Mouse (Mus musculus): Measurements from ENCODE around the gene Nradd. TPM values are rescaled to one million over a fixed set of nuclear protein-coding genes. Genes with fewer than 3 reads are reported as not detected.

The Nradd gene
- polyA plus RNA-seq, 1 experiment from 2014 or later: 21.9 TPM

- WGBS: 92% methylated on average over 3 of the region's 3 CpGs
- Histone ChIP-seq H3K27me3 (replicated peaks; ENCODE audit: control insufficient read depth, insufficient read depth, low read length) (no peaks in the 10 kb centered on the region), H3K4me3 (ENCODE audit: low read depth, low read length) (no peak overlapping the region), H3K27ac (ENCODE audit: low read depth) (no peak overlapping the region), H3K9me3 (ENCODE audit: control insufficient read depth, low read length) (no peaks in the 10 kb centered on the region), H3K4me2 (ENCODE audit: low read length) (no peak overlapping the region), H3K36me3 (ENCODE audit: control insufficient read depth, insufficient read depth, low read length) (peaks cover 71% of the 10 kb centered on the region), H3K9ac (ENCODE audit: low read length) (no peak overlapping the region), H3K4me1 (replicated peaks; ENCODE audit: control insufficient read depth, insufficient read depth, low read length) (no peaks in the 10 kb centered on the region)
- DNase-seq (ENCODE audit: low spot score): no peak
- no peak for ATAC-seq (replicated peaks; ENCODE audit: low FRiP score, low TSS enrichment, low read depth)
Observed at GRCm38 (mm10) chr9:110611471-110611870, 12.8 kb downstream of the Nradd start.

DNA sequence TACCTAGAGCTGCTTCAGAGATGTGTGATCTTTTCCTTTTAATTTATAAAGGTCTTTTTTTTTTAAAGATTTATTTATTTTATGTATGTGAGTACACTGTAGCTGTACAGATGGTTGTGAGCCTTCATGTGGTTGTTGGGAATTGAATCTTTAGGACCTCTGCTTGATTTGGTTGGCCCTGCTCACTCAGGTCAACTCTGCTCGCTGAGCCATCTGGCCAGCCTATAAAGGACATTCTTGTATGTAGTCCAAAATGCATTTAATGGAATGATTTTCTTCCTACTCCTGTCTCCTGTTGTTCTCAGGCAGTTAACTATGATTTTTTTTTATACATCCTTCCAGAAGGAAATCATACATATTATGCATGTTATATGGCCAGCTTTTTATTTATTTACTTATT, 40.7 kb downstream of the Nradd start:
- no peak overlapping the region for H3K4me3 ChIP-seq (ENCODE audit: low read depth, low read length)
- WGBS: 100% methylated on average over 1 of the region's 1 CpGs
- H3K4me1 ChIP-seq (replicated peaks; ENCODE audit: control insufficient read depth, insufficient read depth, low read length): no peaks in the 10 kb centered on the region
- H3K4me2 ChIP-seq (ENCODE audit: low read length): no peak overlapping the region
- no peak overlapping the region for H3K9ac ChIP-seq (ENCODE audit: low read length)
- peaks cover 40% of the 10 kb centered on the region for H3K36me3 ChIP-seq (ENCODE audit: control insufficient read depth, insufficient read depth, low read length)
- ATAC-seq (replicated peaks; ENCODE audit: low FRiP score, low TSS enrichment, low read depth) (no peak), DNase-seq (ENCODE audit: low spot score) (no peak)
- no peaks in the 10 kb centered on the region for H3K27me3 ChIP-seq (replicated peaks; ENCODE audit: control insufficient read depth, insufficient read depth, low read length)
- H3K27ac ChIP-seq (ENCODE audit: low read depth): no peak overlapping the region
- H3K9me3 ChIP-seq (ENCODE audit: control insufficient read depth, low read length): no peaks in the 10 kb centered on the region

DNA sequence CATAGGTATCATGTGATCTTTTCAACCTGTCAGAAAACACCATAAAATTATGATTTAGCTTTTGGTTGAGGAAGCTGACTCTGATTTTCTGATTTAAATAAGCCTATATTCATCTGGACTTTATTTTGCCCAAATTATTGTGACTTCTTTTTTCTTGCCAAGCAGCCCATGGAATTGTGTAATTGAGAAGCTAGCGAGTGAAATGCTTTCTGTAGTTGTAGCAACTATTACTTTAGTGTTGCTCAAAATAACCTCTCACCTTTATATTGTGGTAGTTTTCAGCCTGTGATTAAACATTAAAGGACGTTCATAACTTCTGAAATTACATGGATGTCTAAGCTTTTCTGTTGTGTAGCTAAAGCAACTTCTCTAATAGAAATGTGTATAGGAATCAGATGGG, 42.1 kb downstream of the Nradd start:
- Histone ChIP-seq H3K4me3 (ENCODE audit: low read depth, low read length) (no peak overlapping the region), H3K9me3 (ENCODE audit: control insufficient read depth, low read length) (no peaks in the 10 kb centered on the region), H3K9ac (ENCODE audit: low read length) (no peak overlapping the region), H3K27ac (ENCODE audit: low read depth) (no peak overlapping the region), H3K4me1 (replicated peaks; ENCODE audit: control insufficient read depth, insufficient read depth, low read length) (no peaks in the 10 kb centered on the region), H3K27me3 (replicated peaks; ENCODE audit: control insufficient read depth, insufficient read depth, low read length) (no peaks in the 10 kb centered on the region), H3K4me2 (ENCODE audit: low read length) (no peak overlapping the region), H3K36me3 (ENCODE audit: control insufficient read depth, insufficient read depth, low read length) (peaks cover 45% of the 10 kb centered on the region)
- ATAC-seq (replicated peaks; ENCODE audit: low FRiP score, low TSS enrichment, low read depth) (no peak), DNase-seq (ENCODE audit: low spot score) (no peak)
- 94% methylated on average over 2 of the region's 2 CpGs for WGBS

Small RNA genes lying within 50 kb of the gene (microRNA-seq; reads per million reads assigned to microRNA genes)
- not detected for gene Mir8107

Other genes with a start within 250 kb of the Nradd start
- gene Ptpn23, start 216.2 kb downstream of the Nradd start, polyA plus RNA-seq (2014; fragmentation: Nextera tagmentation; extraction: Ambion mirVana): 17.6 and 18.7 TPM in 2 replicates
- 0.34 and 1.4 TPM in 2 replicates for gene Ngp, start 204.7 kb downstream of the Nradd start, polyA plus RNA-seq (2014; fragmentation: Nextera tagmentation; extraction: Ambion mirVana)
- 7.6 and 9.1 TPM in 2 replicates for gene Klhl18, start 147.8 kb downstream of the Nradd start, polyA plus RNA-seq (2014; fragmentation: Nextera tagmentation; extraction: Ambion mirVana)
- gene Kif9, start 147.5 kb downstream of the Nradd start, polyA plus RNA-seq (2014; fragmentation: Nextera tagmentation; extraction: Ambion mirVana): 1.3 and 1.4 TPM in 2 replicates
- 49.7 and 55.2 TPM in 2 replicates for gene Setd2, start 91.9 kb downstream of the Nradd start, polyA plus RNA-seq (2014; fragmentation: Nextera tagmentation; extraction: Ambion mirVana)
- gene Nbeal2, start 29.7 kb upstream of the Nradd start, polyA plus RNA-seq (2014; fragmentation: Nextera tagmentation; extraction: Ambion mirVana): 4.0 and 4.7 TPM in 2 replicates
- 177 and 187 TPM in 2 replicates for gene Ccdc12, start 32.1 kb upstream of the Nradd start, polyA plus RNA-seq (2014; fragmentation: Nextera tagmentation; extraction: Ambion mirVana)
- 0.23 and 1.6 TPM in 2 replicates for gene Myl3, start 117.4 kb upstream of the Nradd start, polyA plus RNA-seq (2014; fragmentation: Nextera tagmentation; extraction: Ambion mirVana)
- 25.7 and 26.7 TPM in 2 replicates for gene Pth1r, start 122.7 kb upstream of the Nradd start, polyA plus RNA-seq (2014; fragmentation: Nextera tagmentation; extraction: Ambion mirVana)
- not detected in 2 replicates for gene Prss42, start 173.7 kb upstream of the Nradd start, polyA plus RNA-seq (2014; fragmentation: Nextera tagmentation; extraction: Ambion mirVana)
- gene Prss44, start 189.5 kb upstream of the Nradd start, polyA plus RNA-seq (2014; fragmentation: Nextera tagmentation; extraction: Ambion mirVana): not detected in 2 replicates
- gene Prss43, start 202.2 kb upstream of the Nradd start, polyA plus RNA-seq (2014; fragmentation: Nextera tagmentation; extraction: Ambion mirVana): not detected in 2 replicates
- not detected in 2 replicates for gene Prss45, start 210.1 kb upstream of the Nradd start, polyA plus RNA-seq (2014; fragmentation: Nextera tagmentation; extraction: Ambion mirVana)
- not detected in 2 replicates for gene Prss46, start 220.1 kb upstream of the Nradd start, polyA plus RNA-seq (2014; fragmentation: Nextera tagmentation; extraction: Ambion mirVana)
- 0.28 and 0.68 TPM in 2 replicates for gene Prss50, start 233.5 kb upstream of the Nradd start, polyA plus RNA-seq (2014; fragmentation: Nextera tagmentation; extraction: Ambion mirVana)